Mouse (Mus musculus) forelimb bud, embryonic 11.5 days (tissue): ENCODE measurements around the gene Ciao2a.

Experiments used
- DNase-seq: peaks from one replicate; pipeline ENCODE4 v3.0.0-alpha.2; 2012; ENCODE audit warnings: low read depth, low spot score

The Ciao2a gene

DNA sequence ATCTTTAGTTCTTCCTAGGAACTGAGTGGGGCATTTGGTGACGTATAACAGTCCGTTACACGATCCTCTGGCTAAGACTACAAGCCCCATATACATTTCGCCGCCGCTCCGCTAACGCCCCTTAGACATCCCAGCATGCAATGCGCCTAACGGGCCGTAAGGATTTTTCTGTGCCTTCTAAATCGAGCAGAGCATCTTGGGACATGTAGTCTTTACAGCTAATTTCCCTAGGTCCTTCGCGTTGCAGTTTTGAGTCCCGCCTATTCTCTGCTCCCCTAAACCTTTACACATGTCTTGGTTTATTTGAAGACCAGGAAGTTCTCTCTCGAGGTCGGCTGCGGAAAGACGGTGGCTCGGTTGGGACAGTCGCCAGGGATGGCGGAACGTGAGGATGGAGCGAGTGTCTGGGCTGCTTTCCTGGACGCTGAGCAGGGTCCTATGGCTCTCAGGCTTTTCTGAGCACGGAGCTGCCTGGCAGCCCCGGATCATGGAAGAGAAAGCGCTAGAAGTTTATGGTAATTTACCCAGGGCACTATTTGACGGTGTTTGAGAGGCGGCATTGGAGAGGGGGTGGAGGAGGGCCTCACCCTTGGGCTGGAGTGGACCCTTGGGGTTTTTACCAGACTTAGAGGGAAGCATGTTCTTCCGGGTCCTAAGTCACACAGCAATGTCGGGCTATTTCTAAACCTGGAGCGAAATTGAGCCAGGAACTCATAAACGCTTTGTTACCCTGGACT is at the start of gene Ciao2a, which contains the start of gene Snx1:
Gene Ciao2a (plus strand): TSS at position 156 of the 737 bp plus-strand sequence.
Gene Snx1 (minus strand): TSS at position 132 of the 737 bp plus-strand sequence.
- peak; percentile 97 for DNase-seq

DNA sequence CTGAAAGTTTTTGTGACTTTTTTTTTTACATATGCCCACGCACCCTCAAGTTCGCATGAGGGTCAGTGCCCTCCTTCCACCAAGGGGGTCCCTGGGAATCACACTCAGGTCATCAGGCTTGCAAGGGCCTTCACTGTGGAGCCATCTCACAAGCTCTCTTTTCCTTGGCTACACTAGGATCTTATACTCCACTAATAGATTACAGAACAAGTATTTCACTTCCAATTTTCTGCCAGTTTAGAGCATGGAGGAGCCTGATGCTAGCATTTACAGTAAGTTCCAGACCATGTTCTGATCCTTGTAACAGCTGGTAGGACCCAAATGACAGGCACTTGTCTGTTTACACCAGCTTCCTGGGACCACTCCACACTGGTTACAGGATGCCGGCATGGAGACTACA is 48.3 kb upstream of the Ciao2a start:
- no peak for DNase-seq

DNA sequence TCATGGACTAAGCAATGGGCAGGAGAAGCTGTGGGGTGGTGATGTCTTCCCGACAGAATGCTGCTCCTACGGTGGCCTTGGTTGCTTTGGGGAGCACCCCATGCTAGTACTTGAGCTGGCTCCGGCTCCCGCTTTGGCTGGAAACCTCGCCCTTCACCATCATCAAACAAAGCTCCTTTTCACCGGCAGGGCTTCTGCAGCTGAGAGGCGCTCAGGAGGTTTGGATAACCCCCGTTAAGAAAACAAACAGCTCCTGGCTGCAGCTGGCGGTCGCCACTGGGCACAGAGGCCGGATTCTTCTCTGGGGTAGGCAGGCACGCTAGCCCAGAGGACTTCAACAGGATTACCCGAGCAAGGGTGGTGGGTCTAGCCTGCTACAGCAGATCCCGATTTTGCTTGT is 47.9 kb upstream of the Ciao2a start:
- no peak for DNase-seq

DNA sequence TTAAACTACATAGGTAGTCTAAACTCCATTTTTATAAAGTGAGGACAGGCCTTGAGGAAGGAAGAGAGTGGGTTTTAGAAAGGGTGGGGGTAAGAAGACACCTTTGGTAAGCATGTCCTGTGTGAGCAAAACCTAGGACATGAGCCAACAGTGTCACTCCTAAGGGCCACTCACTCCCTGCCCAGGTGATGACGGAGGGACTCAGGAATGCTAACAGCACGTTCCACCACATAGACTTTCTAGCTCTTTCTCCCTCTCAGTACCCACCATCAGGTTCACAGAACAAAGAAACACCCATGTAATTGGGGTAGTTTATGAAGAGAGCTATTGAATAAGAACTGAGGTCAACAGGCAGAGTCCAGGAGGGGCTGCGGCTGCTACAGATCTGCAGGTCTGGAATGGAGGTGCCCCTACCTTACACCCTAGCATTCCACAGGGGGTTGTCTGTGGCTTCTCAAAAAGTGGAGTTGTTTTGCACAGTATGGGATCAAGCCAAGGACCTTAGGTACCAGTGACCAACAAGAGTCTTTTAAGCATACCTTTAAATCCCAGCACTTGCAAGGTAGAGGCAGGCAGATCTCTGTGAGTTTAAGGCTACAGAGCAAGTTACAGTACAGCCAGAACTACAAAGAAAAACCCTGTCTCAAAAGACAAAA is 45.5 kb upstream of the Ciao2a start:
- DNase-seq, result no peak

DNA sequence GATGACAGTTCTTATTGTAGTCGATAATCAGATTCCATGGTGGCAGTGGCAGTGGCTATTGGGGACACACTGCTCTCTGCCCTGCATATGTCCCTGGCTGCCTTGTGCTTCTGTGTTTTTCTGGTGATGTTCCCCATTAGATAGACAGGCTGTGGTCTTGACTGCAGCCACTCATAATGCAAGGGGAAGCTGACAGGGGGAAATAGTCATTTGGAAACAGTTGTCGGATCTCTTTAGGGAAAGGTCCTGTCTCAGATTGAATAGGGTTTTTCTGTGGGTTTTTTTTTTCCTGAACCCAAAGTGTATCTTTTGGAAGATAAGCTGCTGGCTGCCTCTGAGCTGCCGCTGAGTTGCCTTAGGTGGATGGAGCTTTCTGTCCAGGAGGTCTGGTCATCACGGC is 44.4 kb upstream of the Ciao2a start:
- no peak for DNase-seq

DNA sequence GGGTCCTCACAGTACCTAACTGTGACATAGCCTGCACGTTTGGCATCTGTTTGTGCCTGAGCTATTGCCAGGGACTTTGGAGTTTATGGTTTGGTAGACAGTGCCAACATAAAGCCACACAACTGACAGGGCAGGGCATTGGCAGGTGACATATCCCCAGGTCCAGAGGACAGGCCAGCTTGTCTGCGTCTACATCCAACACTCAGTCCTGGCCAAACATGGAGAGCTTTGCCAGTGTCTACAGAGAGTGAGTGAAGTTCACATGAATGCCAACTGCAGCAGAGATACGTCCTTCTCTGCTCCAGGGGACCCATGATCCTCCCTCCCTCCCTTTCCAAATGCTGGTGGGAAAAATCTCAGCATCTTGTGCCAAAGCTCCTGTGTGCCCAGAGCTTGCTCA is 42.2 kb upstream of the Ciao2a start:
- DNase-seq, result no peak

DNA sequence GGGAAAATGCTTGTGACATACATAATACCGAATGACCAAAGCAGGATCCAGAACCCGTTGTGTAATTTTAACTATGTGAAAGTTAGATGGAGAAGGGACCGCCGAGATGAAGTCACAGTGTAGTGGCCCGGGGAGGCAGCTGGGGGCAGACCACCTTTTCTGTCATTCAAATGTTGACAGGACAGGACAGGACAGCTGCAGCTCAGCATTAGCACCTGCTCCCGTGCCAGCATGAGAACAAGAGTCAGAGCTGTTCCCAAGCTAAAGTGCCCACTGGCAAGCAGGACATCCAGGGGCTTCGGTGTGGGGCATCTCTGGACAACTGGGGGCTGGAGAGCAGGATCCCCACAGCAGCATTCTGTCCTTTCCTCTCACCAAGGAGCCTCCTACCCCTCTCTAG is 39.3 kb upstream of the Ciao2a start:
- DNase-seq, result no peak

DNA sequence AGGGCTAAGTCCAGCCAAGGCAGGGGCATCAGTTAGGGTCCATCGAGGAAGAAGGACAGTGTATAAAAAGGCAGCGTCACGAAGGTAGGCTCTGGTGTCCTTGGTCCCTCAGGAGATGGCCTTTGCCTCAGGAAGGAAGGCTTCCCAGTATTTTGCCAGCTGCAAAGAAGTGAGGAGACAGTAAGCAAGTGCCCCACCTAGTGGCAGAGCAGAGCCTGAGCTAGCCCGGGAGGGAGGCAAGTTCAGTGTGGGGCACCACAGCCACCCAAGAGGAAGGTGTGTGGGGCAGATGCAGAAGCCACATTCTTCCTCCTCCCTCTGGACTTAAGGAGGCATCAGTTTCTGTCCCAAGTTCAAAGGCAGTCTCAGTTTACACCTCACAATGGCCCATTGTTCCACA is 38.0 kb upstream of the Ciao2a start:
- DNase-seq, result no peak

DNA sequence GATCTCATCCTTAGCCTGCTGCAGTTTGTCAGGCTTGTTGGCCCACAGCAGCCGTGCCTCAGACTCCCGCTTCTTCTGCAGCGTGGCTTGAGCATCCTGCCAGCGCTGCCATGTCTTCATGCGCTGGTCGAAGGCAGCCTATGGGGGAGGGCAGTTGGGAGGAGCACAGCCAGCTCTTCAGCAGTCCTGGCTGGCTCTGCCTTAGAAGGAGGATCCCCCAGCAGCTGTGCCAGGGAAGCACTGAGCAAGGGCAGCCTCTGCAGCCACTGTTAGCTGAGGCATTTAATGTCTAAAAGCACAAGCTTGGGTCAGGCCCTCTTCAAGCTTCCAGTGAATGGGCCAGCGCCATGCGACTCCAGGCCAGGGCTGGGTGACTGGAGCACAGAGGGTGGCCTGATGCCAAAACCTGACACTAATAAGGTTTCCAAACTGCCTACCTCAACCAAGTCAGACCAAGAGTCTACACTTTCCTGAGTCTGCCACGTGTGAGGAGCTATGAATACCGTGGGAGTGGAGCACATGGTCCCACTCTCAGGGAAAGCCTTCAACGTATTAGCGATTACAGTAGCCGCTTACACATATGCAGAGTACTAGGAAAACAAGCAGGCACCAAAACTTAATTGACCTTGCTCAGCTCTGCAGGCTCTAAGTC is 35.7 kb upstream of the Ciao2a start:
- DNase-seq, result no peak

DNA sequence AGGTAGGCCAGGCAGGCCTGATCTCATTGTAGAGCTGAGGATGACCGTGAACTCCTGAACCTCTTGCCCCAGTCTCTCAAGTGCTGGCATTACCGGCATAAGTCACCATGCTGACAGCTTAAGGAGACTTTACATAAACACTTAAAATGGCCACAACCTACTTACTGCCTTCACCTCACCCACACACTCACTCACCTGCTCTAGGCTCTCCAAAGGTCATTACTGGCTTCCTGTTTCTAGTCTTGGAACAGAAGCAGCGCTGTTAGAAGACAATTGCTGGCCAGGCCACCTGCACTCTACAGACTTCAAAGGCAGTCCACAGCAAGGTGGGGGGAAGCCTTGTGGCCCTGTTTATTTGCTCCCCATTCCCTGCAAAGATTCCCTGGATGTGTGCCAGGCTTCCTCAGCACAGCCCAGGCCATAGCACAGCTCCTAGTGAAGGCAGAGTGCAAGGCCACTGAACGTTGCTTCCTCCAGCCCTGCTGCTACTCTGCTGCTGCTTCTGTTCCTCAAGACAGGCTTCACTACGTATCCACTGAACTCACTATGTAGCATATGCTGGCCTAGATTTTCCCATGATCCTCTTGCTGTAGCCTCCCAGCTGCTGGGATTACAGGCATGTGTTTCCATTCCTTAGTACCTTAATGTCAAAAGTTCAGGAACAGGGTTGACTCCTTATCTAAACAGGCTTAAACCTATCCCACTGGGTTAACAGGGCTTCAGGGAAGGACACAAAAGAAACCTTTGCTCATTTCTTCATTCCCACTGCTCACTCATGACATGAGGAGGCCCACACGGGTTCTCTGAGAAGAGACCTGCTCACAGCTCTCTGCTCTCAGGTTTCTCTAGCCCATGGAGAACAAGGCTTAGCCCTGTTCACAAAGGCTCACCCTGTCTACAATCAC is 34.8 kb upstream of the Ciao2a start:
- DNase-seq, result no peak

DNA sequence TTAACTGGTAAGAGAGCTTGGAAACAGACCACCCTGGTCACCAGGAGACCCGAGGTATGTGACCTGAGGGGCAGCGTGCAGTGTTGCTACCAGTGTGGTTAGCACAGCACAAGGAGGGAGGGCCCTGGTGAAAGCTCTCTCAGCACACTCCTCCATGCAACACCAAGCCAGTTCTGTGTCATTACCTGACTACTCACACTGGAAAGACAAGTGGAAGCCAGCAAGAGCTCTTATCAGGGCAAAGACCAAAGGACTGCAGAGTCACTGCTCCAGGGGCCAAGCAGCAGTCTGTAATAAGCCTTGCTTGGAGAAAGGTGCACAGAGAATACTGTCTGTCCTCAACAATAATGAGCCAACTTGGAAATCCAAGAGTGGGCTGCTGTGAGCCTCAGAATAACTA is 33.7 kb upstream of the Ciao2a start:
- DNase-seq, result no peak

DNA sequence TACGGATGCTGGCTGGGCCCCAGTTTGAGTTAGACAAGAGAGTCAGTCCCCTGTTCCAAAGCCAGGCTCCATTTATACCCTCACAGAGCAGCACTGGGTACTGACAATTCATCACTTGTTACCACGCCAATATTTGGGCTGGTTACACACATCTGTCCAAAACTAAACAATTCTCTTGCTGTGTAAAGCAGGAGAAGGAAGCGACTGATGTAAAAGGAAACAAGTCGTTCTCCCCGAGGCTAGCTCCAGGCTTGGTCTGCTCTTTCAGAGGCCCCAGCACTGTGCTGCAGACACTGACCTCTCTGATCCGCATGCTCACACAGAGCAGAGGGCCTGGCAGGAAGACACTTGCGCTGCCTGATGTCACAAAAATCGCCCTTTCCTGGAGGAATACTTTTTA is 24.8 kb upstream of the Ciao2a start:
- DNase-seq, result no peak

DNA sequence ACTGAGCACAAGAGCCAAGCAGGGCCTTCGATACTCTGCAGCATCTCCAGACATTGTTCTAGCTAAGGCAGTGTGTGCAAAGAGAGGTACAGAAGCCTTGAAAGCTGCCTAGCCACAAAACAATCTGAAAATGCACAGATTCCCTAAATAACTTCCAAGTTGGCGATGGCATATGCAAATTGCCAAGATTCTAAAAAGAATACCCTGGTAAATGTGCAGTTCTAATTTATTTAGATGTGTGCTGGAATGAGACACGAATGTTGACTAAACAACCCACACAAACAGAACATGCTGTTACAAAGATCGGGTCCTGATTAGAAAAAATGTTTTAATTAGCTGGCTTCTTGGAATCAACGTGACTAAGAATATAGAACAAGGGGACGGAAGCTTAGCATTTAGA is 23.7 kb upstream of the Ciao2a start:
- no peak for DNase-seq

DNA sequence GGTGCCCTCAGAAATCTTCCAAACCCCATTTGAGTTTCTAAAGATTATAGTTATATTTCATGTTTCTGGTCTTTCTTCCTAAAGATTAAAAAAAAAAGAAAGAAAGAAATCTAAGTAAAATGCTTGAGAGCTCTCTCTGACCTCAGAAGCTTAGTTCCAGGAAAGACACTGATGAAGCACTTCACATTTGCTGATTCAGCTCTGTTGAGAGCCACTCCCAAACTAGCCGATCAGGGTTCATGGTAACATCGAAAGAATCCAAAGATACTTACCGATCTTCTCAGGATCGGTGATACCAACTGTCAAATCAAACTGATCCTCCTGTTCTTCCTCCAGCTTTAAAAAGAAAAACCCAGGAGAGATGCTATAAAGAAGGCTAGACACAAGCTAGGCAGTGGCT is 21.8 kb upstream of the Ciao2a start:
- no peak for DNase-seq

DNA sequence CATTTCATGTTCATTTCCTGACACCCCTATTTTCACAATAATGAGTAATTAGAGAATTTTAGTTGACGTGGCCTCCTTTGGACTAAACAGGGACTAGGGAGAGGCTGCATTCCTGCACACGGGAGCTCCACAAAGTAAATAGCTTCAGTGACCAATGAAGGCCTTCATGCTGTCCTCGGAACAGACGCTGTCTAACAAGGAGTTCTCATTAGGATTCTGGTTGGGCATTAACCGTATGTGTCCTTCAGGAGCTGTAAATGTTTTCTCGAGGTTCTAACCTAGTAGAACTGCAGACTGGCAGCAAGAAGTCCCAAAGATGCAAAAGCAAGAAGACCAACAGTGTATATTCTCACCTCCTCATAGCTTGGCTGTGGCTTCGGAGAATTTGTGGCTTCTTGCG is 21.2 kb upstream of the Ciao2a start:
- no peak for DNase-seq

DNA sequence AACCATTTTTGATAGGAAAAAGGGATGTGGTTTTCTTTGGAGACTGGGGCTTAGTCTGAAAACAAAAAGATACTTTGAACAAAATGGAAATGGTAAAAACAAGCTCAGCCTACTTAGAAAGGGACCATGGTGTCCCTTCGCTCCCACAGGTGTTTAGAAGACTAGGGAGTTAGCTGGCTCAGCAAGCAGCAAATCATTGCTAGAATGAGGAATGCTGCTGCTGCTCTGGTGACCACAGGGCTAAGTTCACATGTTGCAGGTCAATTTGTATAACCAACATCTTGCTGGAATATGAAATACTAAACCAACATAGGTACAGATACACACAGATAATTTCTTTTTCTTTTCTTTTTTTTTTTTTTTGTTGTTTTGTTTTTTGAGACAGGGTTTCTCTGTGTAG is 16.8 kb upstream of the Ciao2a start:
- DNase-seq, result no peak

DNA sequence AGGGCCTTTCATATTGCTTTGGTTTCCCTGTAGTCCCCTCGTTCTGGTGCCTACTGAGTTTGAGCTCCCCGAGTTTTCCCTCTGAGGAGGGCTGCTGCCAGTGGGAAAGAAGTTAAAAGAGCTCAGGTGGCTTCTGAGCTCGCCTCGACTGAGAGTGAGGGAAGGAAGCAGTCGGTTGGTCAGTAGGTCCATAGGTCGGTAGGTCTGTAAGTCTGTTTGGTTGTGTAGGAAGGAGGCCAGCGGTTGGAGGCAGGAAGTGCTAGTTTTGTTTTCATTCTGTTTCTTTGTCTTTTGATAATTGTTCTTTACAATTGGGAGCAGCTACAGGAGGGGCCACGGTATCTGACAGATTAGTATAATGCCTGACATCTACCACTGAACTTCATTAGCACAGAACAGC is 16.3 kb upstream of the Ciao2a start:
- no peak for DNase-seq

DNA sequence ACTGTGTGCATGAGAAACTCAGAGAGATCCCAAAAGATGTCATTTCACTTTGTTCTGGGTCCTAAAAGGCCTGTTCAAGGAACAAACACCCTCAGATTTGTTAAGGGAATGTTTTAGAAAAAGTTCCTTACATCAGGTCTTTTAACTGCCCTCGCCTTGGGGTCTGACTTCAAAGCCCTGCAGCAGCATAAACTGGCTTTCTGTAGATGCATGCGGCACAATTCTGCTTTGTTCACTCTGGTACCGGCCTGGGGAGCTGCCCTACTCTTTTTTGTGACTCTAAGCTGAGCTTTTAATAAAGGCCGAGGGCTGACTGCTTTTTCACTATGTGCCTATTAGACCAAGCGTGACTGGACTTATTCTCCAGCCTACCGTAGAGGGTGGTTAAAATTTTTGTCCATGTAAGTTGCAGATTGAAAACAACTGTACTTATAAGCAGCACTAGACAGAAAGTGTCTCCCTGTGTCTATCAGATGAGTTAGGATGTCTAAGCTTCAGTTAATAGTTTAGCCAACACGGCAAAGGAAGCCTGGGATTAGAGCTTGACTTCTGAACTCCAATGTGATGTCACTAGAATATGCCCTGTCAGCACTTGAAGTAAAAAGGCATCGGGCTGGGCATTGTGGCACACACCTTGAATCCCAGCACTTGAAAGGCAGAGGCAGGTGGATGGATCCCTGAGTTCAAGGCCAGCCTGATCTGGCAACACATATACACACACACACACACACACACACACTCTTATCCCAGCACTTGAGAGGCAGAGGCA is 15.6 kb upstream of the Ciao2a start:
- no peak for DNase-seq

DNA sequence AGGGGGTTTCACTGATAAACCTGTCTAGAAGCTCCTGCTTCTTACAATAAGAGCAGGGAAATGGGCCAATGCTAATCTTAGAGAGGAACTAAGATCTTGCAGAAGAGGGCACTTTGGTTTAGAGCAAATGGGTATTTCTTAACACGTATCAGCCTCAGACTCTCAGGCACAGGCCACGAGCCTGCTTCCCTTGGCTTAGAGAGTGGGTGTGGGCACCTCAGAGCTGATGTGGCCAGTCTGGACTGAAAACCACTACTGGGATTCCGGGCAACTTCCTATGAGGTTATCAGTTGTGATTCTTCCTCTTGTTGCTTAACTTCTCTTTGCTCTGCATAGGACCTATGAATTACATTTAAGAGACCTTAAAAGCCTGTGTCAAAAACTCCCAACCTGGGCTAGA is 12.1 kb upstream of the Ciao2a start:
- DNase-seq, result no peak

DNA sequence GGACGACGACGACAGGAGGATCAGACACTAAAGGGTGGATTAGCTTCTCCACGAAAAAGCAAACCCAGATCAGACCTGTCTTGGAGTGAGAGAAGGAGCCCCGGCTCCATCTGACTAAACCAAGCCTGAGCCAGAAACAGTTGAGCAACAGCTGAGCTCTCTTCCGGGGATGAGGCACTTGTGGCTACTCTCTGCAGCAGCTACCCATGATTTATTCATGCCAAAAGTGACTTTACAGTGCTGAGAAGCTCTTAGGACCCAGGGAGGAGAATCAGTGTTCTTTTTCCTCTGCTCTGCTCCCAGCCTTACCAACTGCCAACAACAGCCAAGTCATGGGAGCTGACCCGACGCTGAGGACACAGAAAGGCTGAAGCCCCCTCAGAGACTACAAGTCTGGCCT is 9.5 kb upstream of the Ciao2a start:
- no peak for DNase-seq

DNA sequence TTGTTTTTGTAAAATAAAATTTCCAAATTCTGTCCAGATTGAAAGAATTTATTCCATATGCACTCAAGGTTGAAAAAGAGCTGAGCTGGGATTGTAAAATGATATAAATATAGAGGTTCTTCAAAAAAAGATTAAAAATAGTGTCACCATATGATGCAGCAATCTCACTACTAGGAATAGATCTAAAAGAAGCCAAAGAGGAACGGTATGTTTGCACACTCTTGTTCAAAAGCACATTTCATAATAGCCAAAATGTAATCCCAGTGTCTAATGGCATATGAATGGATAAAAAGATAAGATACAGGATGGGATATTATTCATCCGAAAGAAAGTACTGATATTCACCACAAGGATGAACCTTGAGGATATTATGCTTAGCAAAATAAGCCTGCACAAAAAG is 6.9 kb upstream of the Ciao2a start:
- DNase-seq, result no peak
